Mouse (Mus musculus): ENCODE measurements at regions not wholly inside any gene's neighbourhood (a gene's known extent, or its start where the extent isn't known, plus 50 kb on each side); places are given as distances from the start of the nearest gene placed in this dataset.

GRCm38 (mm10) chr2:105454353-105454752 lies 55.2 kb upstream of the Rcn1 start:
- in situ Hi-C loops (cut with MboI; ENCODE audit: low sequenced_read_pairs) = no loop called here

DNA sequence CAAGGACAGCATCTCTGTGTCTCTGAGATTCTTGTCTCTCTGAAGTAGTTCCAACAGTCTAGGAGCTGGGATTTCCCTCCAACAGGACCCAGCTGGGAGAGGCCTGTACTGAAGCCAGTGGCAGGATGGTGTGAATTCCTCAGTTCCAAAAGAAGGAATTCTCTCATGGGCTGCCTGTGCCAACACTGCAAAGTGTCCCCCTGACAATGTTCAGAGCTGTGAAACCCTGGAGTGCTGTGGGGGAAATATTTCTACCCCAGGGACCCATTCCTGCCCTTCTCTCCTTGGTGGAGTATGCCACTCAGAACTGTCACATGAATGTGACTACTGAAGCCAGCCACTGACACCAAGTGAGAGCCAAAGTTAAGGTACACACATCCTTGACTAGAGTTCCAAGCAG lies 55.7 kb upstream of the Rcn1 start:
- in situ Hi-C loops (cut with MboI; ENCODE audit: low sequenced_read_pairs) = no loop called here

GRCm38 (mm10) chr2:105458643-105459042 lies 59.5 kb upstream of the Rcn1 start:
- in situ Hi-C loops (cut with MboI; ENCODE audit: low sequenced_read_pairs) = no loop called here

- in situ Hi-C loops (cut with MboI; ENCODE audit: low sequenced_read_pairs) = no loop called here
These were observed 60.4 kb upstream of the Rcn1 start for GRCm38 (mm10) chr2:105459512-105459911.

GRCm38 (mm10) chr2:105465630-105466029 lies 66.5 kb upstream of the Rcn1 start:
- in situ Hi-C loops (cut with MboI; ENCODE audit: low sequenced_read_pairs) = no loop called here

DNA sequence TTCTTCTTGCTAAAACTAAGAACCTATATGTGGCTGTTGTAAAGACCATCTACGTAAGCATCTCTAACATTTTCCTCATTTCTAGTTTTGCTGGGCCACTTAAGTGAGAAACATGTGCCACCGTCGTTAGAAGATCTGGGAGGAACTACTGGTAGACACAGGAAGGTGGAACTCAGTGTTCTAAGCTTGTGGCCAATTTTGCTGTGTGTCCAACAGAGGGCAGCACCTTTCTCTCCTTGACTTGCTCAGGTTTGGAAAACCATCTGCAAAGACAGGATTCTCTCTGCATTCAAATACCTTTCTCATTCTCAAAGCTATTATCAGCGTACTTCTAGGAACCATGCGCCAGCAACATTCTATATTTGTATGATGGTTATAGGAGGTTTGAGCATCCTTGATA lies 69.8 kb upstream of the Rcn1 start:
- in situ Hi-C loops (cut with MboI; ENCODE audit: low sequenced_read_pairs) = no loop called here

DNA sequence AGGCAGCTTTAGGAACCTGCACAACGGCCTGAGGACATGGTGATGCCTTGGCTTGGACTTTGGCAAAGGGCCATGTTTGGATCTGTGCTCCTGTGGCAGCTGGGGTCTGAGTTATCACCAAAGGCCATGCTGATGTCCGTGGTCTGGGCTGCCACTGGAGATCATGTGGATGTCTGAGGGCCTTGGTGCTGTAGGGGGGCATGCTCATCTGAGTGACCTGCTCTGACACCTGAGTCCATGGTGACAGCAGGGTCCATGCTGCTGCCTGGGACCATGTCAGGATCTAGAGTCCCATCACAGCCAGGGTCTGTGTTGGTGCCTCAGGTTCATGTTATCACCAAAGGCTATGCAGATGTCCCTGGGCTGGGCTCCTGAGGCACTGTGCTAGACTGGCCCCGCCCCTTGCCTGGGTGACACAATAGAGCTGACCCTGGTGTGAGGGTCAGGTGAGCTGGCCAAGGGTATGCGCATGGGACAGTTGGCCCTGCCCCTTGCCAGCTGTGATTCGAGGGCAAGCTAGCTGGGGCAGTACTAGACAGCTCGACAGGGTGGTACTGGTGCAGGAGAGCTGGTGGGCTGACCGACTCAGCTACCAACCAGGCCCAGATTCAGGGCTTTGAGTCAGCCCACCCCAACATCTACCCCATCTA lies 77.0 kb upstream of the Rcn1 start:
- in situ Hi-C loops (cut with MboI; ENCODE audit: low sequenced_read_pairs) = no loop called here

- in situ Hi-C loops (cut with MboI; ENCODE audit: low sequenced_read_pairs) = no loop called here
These were observed 83.0 kb upstream of the Rcn1 start for GRCm38 (mm10) chr2:105481990-105482592.

GRCm38 (mm10) chr2:105484496-105484895 lies 85.4 kb upstream of the Rcn1 start:
- in situ Hi-C loops (cut with MboI; ENCODE audit: low sequenced_read_pairs) = no loop called here

- in situ Hi-C loops (cut with MboI; ENCODE audit: low sequenced_read_pairs) = no loop called here
These were observed 86.2 kb upstream of the Rcn1 start for GRCm38 (mm10) chr2:105485286-105485685.

DNA sequence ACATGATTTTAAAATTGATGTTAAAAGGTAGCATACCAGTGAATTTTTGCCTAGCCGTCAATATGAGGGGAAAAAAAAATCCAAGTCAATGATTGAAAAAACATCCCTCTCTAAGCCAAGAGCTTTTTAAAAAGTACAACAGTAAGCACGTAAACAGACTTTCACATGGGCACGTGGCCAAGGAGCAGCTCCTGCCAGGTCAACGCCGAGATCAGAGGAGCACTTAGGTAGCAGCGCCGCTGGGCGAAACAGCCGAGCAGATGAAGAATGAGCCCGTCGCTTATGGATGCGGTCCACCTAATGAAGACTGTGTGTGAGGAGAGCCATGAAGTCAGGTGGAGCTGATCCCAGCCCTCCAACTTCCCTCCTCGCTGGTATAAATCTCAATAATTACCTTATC lies 96.7 kb upstream of the Rcn1 start:
- in situ Hi-C loops (cut with MboI; ENCODE audit: low sequenced_read_pairs) = no loop called here

DNA sequence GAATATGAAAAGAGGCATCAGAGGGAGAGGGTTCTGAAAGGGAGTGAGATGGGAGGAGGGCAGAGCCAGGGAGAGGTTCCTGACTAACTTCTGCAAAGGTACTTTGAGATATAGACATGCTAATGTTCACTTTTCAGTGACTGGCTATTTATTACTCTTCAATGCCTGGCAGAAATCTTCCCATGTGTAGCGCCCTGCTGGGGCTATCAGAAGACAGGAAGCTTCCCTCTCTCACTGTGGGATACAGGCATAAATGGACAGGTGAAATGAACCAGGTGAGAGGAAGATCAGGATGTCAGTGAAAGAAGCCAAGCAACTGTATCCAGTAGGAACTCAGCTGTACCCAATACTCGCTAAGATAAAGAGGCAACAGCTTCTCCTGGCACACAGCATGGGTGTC lies 105.1 kb upstream of the Rcn1 start:
- in situ Hi-C loops (cut with MboI; ENCODE audit: low sequenced_read_pairs) = no loop called here

DNA sequence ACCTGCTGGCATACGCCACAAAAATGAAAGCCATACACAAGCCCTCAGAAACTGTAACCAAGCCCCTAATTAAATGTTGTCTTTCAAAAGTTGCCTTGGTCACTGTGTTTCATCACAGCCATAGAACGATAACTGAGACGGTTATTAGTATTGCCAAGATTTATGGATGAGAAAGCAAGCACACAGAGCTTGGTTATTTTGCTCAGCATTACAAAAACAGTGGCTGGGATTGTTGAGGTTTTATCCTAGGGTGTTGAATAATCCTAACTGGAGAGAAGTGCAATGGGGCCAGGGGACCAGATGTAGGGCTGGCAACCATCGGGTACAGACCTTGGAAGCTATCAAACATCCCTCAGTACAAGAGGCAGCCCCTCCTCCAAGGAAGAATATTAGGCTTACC lies 106.4 kb upstream of the Rcn1 start:
- in situ Hi-C loops (cut with MboI; ENCODE audit: low sequenced_read_pairs) = no loop called here

GRCm38 (mm10) chr2:105507160-105507559 lies 108.0 kb upstream of the Rcn1 start:
- in situ Hi-C loops (cut with MboI; ENCODE audit: low sequenced_read_pairs) = no loop called here

- in situ Hi-C loops (cut with MboI; ENCODE audit: low sequenced_read_pairs) = no loop called here
These were observed 111.7 kb upstream of the Rcn1 start for GRCm38 (mm10) chr2:105510816-105511215.

- in situ Hi-C loops (cut with MboI; ENCODE audit: low sequenced_read_pairs) = no loop called here
These were observed 112.6 kb upstream of the Rcn1 start for GRCm38 (mm10) chr2:105511690-105512089.

GRCm38 (mm10) chr2:105514226-105514625 lies 115.1 kb upstream of the Rcn1 start:
- in situ Hi-C loops (cut with MboI; ENCODE audit: low sequenced_read_pairs) = no loop called here

DNA sequence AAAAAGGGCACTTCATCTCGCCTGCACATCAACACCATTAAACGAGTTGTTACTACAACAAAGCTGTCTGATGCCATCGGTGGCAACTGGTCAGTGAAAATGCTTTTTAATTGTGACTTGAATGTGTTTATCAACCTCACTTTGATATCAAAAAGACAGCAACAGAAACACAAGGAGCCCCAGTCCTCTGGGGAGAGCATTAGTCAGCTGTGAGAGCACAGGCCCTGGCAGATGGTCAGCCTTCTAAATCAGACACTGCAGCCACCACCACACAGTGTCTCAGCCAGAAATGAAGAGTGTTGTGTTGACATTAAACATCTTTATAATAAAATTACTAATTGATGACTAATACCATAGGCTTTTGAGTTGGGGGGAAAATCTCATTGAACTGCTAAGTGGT lies 115.8 kb upstream of the Rcn1 start:
- in situ Hi-C loops (cut with MboI; ENCODE audit: low sequenced_read_pairs) = no loop called here

GRCm38 (mm10) chr2:105515326-105515725 lies 116.2 kb upstream of the Rcn1 start:
- in situ Hi-C loops (cut with MboI; ENCODE audit: low sequenced_read_pairs) = no loop called here

DNA sequence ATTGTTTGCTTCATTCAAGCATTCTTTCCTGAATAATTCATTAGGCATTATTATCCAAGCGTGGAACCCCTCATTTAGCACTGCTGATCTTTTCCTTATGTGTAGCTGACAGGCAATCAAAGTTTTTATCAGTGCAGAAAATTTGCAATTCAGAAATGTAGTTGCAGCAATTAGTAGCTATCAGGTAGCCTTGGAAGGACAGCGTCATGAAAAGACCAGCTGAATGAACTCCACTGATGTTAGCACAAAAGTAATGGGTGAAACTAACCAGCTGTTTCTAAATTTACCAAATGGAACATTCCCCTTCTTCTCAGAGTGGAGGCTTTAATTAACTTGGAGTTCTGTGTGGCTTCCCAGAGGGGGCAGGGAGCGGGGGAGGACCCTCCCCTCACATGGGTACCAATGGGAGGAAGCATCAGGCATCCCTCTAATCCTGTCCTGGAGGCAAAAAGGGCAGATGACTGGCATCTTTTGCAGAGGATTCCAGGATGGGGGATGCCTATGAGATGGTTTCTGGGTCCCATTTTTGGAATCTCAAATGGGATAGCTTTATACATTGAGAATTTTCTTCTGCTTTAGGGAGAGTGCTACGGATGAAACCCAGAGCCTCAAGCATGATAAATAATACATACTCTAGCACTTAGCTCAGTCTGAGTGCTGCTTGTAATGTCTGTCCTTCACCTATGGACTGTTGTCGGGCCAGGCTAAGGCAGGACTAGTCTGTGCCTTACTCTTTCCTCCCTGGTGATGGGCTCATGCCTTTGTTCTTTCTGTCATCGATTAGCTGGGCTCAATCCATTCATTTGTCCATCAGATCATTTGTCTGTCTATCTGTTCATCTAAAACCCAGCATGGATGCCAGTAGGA lies 117.4 kb upstream of the Rcn1 start:
- in situ Hi-C loops (cut with MboI; ENCODE audit: low sequenced_read_pairs) = no loop called here

- in situ Hi-C loops (cut with MboI; ENCODE audit: low sequenced_read_pairs) = no loop called here
These were observed 122.7 kb upstream of the Rcn1 start for GRCm38 (mm10) chr2:105521841-105522240.

- in situ Hi-C loops (cut with MboI; ENCODE audit: low sequenced_read_pairs) = no loop called here
These were observed 124.2 kb upstream of the Rcn1 start for GRCm38 (mm10) chr2:105523297-105523802.

Data from CH12F3 (cell line).